Mouse (Mus musculus) mouse trophoblast stem cell (cell line): Measurements from ENCODE around the gene Prox2.
"Not testable (repeated sequence)": the region's sequence is repeated elsewhere in the genome, so short reads cannot be mapped to it uniquely, and the experiment has no call there.

Experiments used
- in situ Hi-C, 2 experiments: fragments of 300-500 bp; cut with MseI, MboI; formaldehyde crosslinking; loops; 2 replicates in 1 of 2; 3 replicates in 1 of 2; pipeline ENCODE4 v1.15.1; 2025

The Prox2 gene

GRCm38 (mm10) chr12:85110698-85111592 lies at the start of gene Prox2, which contains the start of gene Dlst:
Gene Prox2 (minus strand): TSS chr12:85110759.
Gene Dlst (plus strand): TSS chr12:85110833.
- in situ Hi-C loops, result no loop called here

GRCm38 (mm10) chr12:85159592-85159991 lies 49.0 kb upstream of the Prox2 start:
- in situ Hi-C loops, result loop anchor here in 1 of 2 experiments (10.0 kb wide), 1 partner anchor 125 kb away; the partner anchor contains the start of genes Acyp1 and Zc2hc1c

- in situ Hi-C loops, result loop anchor here in 1 of 2 experiments (10.0 kb wide), 1 partner anchor 126 kb away; the partner anchor contains the start of genes Acyp1 and Zc2hc1c
Measured at GRCm38 (mm10) chr12:85158801-85159200, 48.2 kb upstream of the Prox2 start.

- in situ Hi-C loops, result loop anchor here in 1 of 2 experiments (10.0 kb wide), 1 partner anchor 127 kb away; the partner anchor contains the start of genes Acyp1 and Zc2hc1c
Measured at GRCm38 (mm10) chr12:85157797-85158460, 47.4 kb upstream of the Prox2 start.

- in situ Hi-C loops, result loop anchor here in 1 of 2 experiments (10.0 kb wide), 1 partner anchor 128 kb away; the partner anchor contains the start of genes Acyp1 and Zc2hc1c
Measured at GRCm38 (mm10) chr12:85156324-85156723, 45.8 kb upstream of the Prox2 start.

- in situ Hi-C loops, result loop anchor here in 1 of 2 experiments (10.0 kb wide), 1 partner anchor 132 kb away; the partner anchor contains the start of genes Acyp1 and Zc2hc1c
Measured at GRCm38 (mm10) chr12:85153011-85153410, 42.5 kb upstream of the Prox2 start.

- in situ Hi-C loops, result loop anchor here in 1 of 2 experiments (10.0 kb wide), 1 partner anchor 134 kb away; the partner anchor contains the start of genes Acyp1 and Zc2hc1c
Measured at GRCm38 (mm10) chr12:85151002-85151774, 40.6 kb upstream of the Prox2 start, which contains the start of gene Rps6kl1. Gene Rps6kl1 (minus strand): TSS chr12:85151264.

- in situ Hi-C loops, result loop anchor here in 1 of 2 experiments (10.0 kb wide), 1 partner anchor 134 kb away; the partner anchor contains the start of genes Acyp1 and Zc2hc1c
Measured at GRCm38 (mm10) chr12:85150321-85151001, 39.9 kb upstream of the Prox2 start.

GRCm38 (mm10) chr12:85146881-85147280 lies 36.3 kb upstream of the Prox2 start:
- in situ Hi-C loops, result no loop called here

GRCm38 (mm10) chr12:85146355-85146754 lies 35.8 kb upstream of the Prox2 start:
- in situ Hi-C loops, result no loop called here

GRCm38 (mm10) chr12:85145630-85146029 lies 35.1 kb upstream of the Prox2 start:
- in situ Hi-C loops, result no loop called here

GRCm38 (mm10) chr12:85144821-85145220 lies 34.3 kb upstream of the Prox2 start:
- in situ Hi-C loops, result no loop called here

GRCm38 (mm10) chr12:85144276-85144675 lies 33.7 kb upstream of the Prox2 start:
- in situ Hi-C loops, result not testable (repeated sequence)

GRCm38 (mm10) chr12:85142803-85143202 lies 32.2 kb upstream of the Prox2 start:
- in situ Hi-C loops, result no loop called here

GRCm38 (mm10) chr12:85141096-85141495 lies 30.5 kb upstream of the Prox2 start:
- in situ Hi-C loops, result no loop called here

- in situ Hi-C loops, result no loop called here
Measured at GRCm38 (mm10) chr12:85140036-85140701, 29.6 kb upstream of the Prox2 start.

- in situ Hi-C loops, result no loop called here
Measured at GRCm38 (mm10) chr12:85136627-85137026, 26.1 kb upstream of the Prox2 start.

- in situ Hi-C loops, result no loop called here
Measured at GRCm38 (mm10) chr12:85135513-85136470, 25.2 kb upstream of the Prox2 start.
